Mouse (Mus musculus) heart, embryonic 16.5 days (tissue): ENCODE results near the gene Anks6. TPM values are rescaled to one million over a fixed set of nuclear protein-coding genes. Genes with fewer than 3 reads are reported as not detected.

ENCODE experiments used
- ATAC-seq: fragments of 200-750 bp; cut with Nextera tagmentation; replicated peaks from 2 replicates; pipeline ENCODE4 v1.8.0; 2017; ENCODE audit warnings: moderate number of reproducible peaks; ENCODE audit not compliant: insufficient read depth, low FRiP score; ENCODE audit errors: extremely low read depth
- H3K27ac ChIP-seq: fragments of 300-500 bp; sonication (generic); 2 replicates; pipeline ENCODE4 v1.5.1; 2014; ENCODE audit warnings: mild to moderate bottlenecking, low read length, control low read depth, moderate library complexity
- H3K27me3 ChIP-seq: fragments of 300-500 bp; sonication (generic); 2 replicates; pipeline ENCODE4 v1.6.1; 2014; ENCODE audit warnings: low read length, mixed read lengths; ENCODE audit not compliant: control insufficient read depth, insufficient read depth
- H3K36me3 ChIP-seq: fragments of 300-500 bp; sonication (generic); 2 replicates; pipeline ENCODE4 v1.6.1; 2014; ENCODE audit not compliant: control insufficient read depth, insufficient read depth
- H3K4me1 ChIP-seq: fragments of 300-500 bp; sonication (generic); 2 replicates; pipeline ENCODE4 v1.6.1; 2014; ENCODE audit warnings: low read length, mixed read lengths; ENCODE audit not compliant: control insufficient read depth, insufficient read depth
- H3K4me2 ChIP-seq: fragments of 300-500 bp; sonication (generic); 2 replicates; pipeline ENCODE4 v1.6.1; 2014; ENCODE audit warnings: low read depth, mild to moderate bottlenecking, control low read depth, low read length
- H3K4me3 ChIP-seq: fragments of 300-500 bp; sonication (generic); 2 replicates; pipeline ENCODE4 v1.5.1; 2014; ENCODE audit warnings: mild to moderate bottlenecking, control low read depth, low read length
- H3K9ac ChIP-seq: fragments of 300-500 bp; sonication (generic); 2 replicates; pipeline ENCODE4 v1.6.1; 2014; ENCODE audit warnings: low read length, control low read depth
- H3K9me3 ChIP-seq: fragments of 300-500 bp; sonication (generic); replicated peaks from 2 replicates; pipeline ENCODE4 v1.6.1; 2016; ENCODE audit warnings: low read length; ENCODE audit not compliant: control insufficient read depth
- WGBS: fragments of 180-500 bp; shearing (Covaris S2); extraction: QIAGEN DNeasy Blood & Tissue Kit; methylation state at CpG from one replicate; pipeline ENCODE4 v1.1.7; 2014; 5-methylcytosine and 5-hydroxymethylcytosine counted together
- polyA plus RNA-seq: library from polyadenylated mRNA; unstranded; fragments of >200 nt; fragmentation: Nextera tagmentation; extraction: Ambion mirVana; gene quantifications from 2 replicates; pipeline ENCODE4 v1.2.1, GENCODE M21; 2015

Gene Anks6
- polyA plus RNA-seq, 1 experiment from 2014 or later: 1.6 TPM

GRCm38 (mm10) chr4:47035536-47035935, 21.7 kb downstream of the Anks6 start:
- Histone ChIP-seq H3K4me3 (no peak overlapping the region), H3K27ac (no peak overlapping the region), H3K9me3 (no peaks in the 10 kb centered on the region), H3K4me2 (no peak overlapping the region), H3K27me3 (no peaks in the 10 kb centered on the region), H3K9ac (no peak overlapping the region), H3K36me3 (no peaks in the 10 kb centered on the region), H3K4me1 (no peaks in the 10 kb centered on the region)
- no peak for ATAC-seq
- 74% methylated on average over 14 of the region's 14 CpGs for whole genome bisulfite sequencing

- Histone ChIP-seq H3K9me3 (no peaks in the 10 kb centered on the region), H3K36me3 (no peaks in the 10 kb centered on the region), H3K9ac (no peak overlapping the region), H3K4me3 (no peak overlapping the region), H3K27ac (no peak overlapping the region), H3K4me2 (no peak overlapping the region), H3K27me3 (no peaks in the 10 kb centered on the region), H3K4me1 (no peaks in the 10 kb centered on the region)
- WGBS: 88% methylated on average over 8 of the region's 8 CpGs
- ATAC-seq: no peak
These were observed 25.1 kb downstream of the Anks6 start for GRCm38 (mm10) chr4:47032171-47032570.

GRCm38 (mm10) chr4:47028791-47029190, 28.4 kb downstream of the Anks6 start:
- ATAC-seq: no peak
- Histone ChIP-seq H3K4me1 (no peaks in the 10 kb centered on the region), H3K9ac (no peak overlapping the region), H3K27ac (no peak overlapping the region), H3K27me3 (no peaks in the 10 kb centered on the region), H3K9me3 (no peaks in the 10 kb centered on the region), H3K4me3 (no peak overlapping the region), H3K4me2 (no peak overlapping the region), H3K36me3 (no peaks in the 10 kb centered on the region)
- 57% methylated on average over 5 of the region's 5 CpGs for WGBS

GRCm38 (mm10) chr4:47023949-47024348, 33.3 kb downstream of the Anks6 start:
- H3K4me2 ChIP-seq: no peak overlapping the region
- WGBS: 71% methylated on average over 6 of the region's 6 CpGs
- no peak for ATAC-seq

GRCm38 (mm10) chr4:47022804-47023603, 34.2 kb downstream of the Anks6 start:
- Histone ChIP-seq H3K9me3 (no peaks in the 10 kb centered on the region), H3K9ac (no peak overlapping the region), H3K36me3 (no peaks in the 10 kb centered on the region), H3K4me3 (no peak overlapping the region), H3K27ac (no peak overlapping the region), H3K4me1 (no peaks in the 10 kb centered on the region), H3K27me3 (no peaks in the 10 kb centered on the region), H3K4me2 (no peak overlapping the region)
- no peak for ATAC-seq
- 53% methylated on average over 10 of the region's 10 CpGs for WGBS

More at GRCm38 (mm10) chr4:47023949-47024348, 33.3 kb downstream of the Anks6 start:
- Histone ChIP-seq H3K4me1 (no peaks in the 10 kb centered on the region), H3K36me3 (no peaks in the 10 kb centered on the region), H3K27ac (no peak overlapping the region), H3K4me3 (no peak overlapping the region), H3K9me3 (no peaks in the 10 kb centered on the region), H3K9ac (no peak overlapping the region), H3K27me3 (no peaks in the 10 kb centered on the region)

- WGBS: 17% methylated on average over 5 of the region's 5 CpGs
- no peak for ATAC-seq
- Histone ChIP-seq H3K4me1 (no peaks in the 10 kb centered on the region), H3K9me3 (no peaks in the 10 kb centered on the region), H3K9ac (no peak overlapping the region), H3K27ac (no peak overlapping the region), H3K27me3 (no peaks in the 10 kb centered on the region), H3K36me3 (0 out of 2 replicates have a peak, but pooled peaks cover 3% of the 10 kb centered on the region), H3K4me3 (no peak overlapping the region), H3K4me2 (no peak overlapping the region)
These were observed 36.7 kb downstream of the Anks6 start for GRCm38 (mm10) chr4:47020563-47020962.

- no peaks in the 10 kb centered on the region for H3K27me3 ChIP-seq
- peaks cover 3% of the 10 kb centered on the region for H3K4me1 ChIP-seq
- 0 out of 2 replicates have a peak, but pooled peaks cover 3% of the 10 kb centered on the region for H3K36me3 ChIP-seq
- H3K27ac ChIP-seq: no peak overlapping the region
- H3K9me3 ChIP-seq: no peaks in the 10 kb centered on the region
- 22% methylated on average over 3 of the region's 3 CpGs for WGBS
- no peak for ATAC-seq
- no peak overlapping the region for H3K9ac ChIP-seq
- no peak overlapping the region for H3K4me2 ChIP-seq
- no peak overlapping the region for H3K4me3 ChIP-seq
These were observed 42.1 kb downstream of the Anks6 start for GRCm38 (mm10) chr4:47015156-47015555.

GRCm38 (mm10) chr4:47012476-47012875, 44.8 kb downstream of the Anks6 start:
- 0 out of 2 replicates have a peak, but pooled peaks cover 3% of the 10 kb centered on the region for H3K36me3 ChIP-seq
- H3K9me3 ChIP-seq: no peaks in the 10 kb centered on the region
- no peak overlapping the region for H3K4me2 ChIP-seq
- H3K4me3 ChIP-seq: no peak overlapping the region
- WGBS: 62% methylated on average over 10 of the region's 10 CpGs
- H3K4me1 ChIP-seq: peaks cover 3% of the 10 kb centered on the region
- no peak overlapping the region for H3K9ac ChIP-seq
- H3K27ac ChIP-seq: no peak overlapping the region
- no peak for ATAC-seq
- H3K27me3 ChIP-seq: 0 out of 2 replicates have a peak, but pooled peaks cover 4% of the 10 kb centered on the region

- 42% methylated on average over 12 of the region's 12 CpGs for WGBS
- Histone ChIP-seq H3K4me1 (peaks cover 3% of the 10 kb centered on the region), H3K27ac (no peak overlapping the region), H3K9me3 (no peaks in the 10 kb centered on the region), H3K36me3 (no peaks in the 10 kb centered on the region), H3K4me3 (no peak overlapping the region), H3K9ac (no peak overlapping the region), H3K4me2 (peak overlapping the region; percentile 49), H3K27me3 (peaks cover 4% of the 10 kb centered on the region; the same call in 1 of the 2 replicates)
- ATAC-seq: no peak
These were observed 46.6 kb downstream of the Anks6 start for GRCm38 (mm10) chr4:47010400-47011231.
